Mouse (Mus musculus) neural tube, embryonic 14.5 days (tissue): Measurements from ENCODE around the gene Esyt3. TPM values are rescaled to one million over a fixed set of nuclear protein-coding genes. Genes with fewer than 3 reads are reported as not detected.

ENCODE experiments used
- ATAC-seq: fragments of 200-750 bp; cut with Nextera tagmentation; 2 replicates; pipeline ENCODE4 v1.8.0; 2017; ENCODE audit warnings: low read depth, mild to moderate bottlenecking, moderate TSS enrichment, moderate library complexity
- H3K27ac ChIP-seq: fragments of 300-500 bp; sonication (generic); 2 replicates; pipeline ENCODE4 v1.5.1; 2014; ENCODE audit warnings: low read depth, mild to moderate bottlenecking, control low read depth, low read length, moderate library complexity, mixed read lengths
- H3K27me3 ChIP-seq: fragments of 300-500 bp; sonication (generic); 2 replicates; pipeline ENCODE4 v1.6.1; 2014; ENCODE audit warnings: low read length; ENCODE audit not compliant: control insufficient read depth, insufficient read depth
- H3K36me3 ChIP-seq: fragments of 300-500 bp; sonication (generic); 2 replicates; pipeline ENCODE4 v1.6.1; 2014; ENCODE audit warnings: low read length, mixed read lengths; ENCODE audit not compliant: control insufficient read depth, insufficient read depth
- H3K4me1 ChIP-seq: fragments of 300-500 bp; sonication (generic); 2 replicates; pipeline ENCODE4 v1.6.1; 2014; ENCODE audit warnings: low read length; ENCODE audit not compliant: control insufficient read depth, insufficient read depth
- H3K4me2 ChIP-seq: fragments of 300-500 bp; sonication (generic); 2 replicates; pipeline ENCODE4 v1.6.1; 2014; ENCODE audit warnings: mild to moderate bottlenecking, low read depth, low read length, control low read depth
- H3K4me3 ChIP-seq: fragments of 300-500 bp; sonication (generic); 2 replicates; pipeline ENCODE4 v1.5.1; 2014; ENCODE audit warnings: low read depth, low read length, control low read depth, mixed read lengths
- H3K9ac ChIP-seq: fragments of 300-500 bp; sonication (generic); replicated peaks from 2 replicates; pipeline ENCODE4 v1.6.1; 2014; ENCODE audit warnings: low read depth, mild to moderate bottlenecking, control low read depth, low read length, mixed read lengths
- H3K9me3 ChIP-seq: fragments of 300-500 bp; sonication (generic); 2 replicates; pipeline ENCODE4 v1.6.1; 2016; ENCODE audit warnings: low read length; ENCODE audit not compliant: control insufficient read depth
- WGBS: fragments of 180-500 bp; shearing (Covaris S2); extraction: QIAGEN DNeasy Blood & Tissue Kit; methylation state at CpG from one replicate; pipeline ENCODE4 v1.1.7; 2014; 5-methylcytosine and 5-hydroxymethylcytosine counted together
- polyA plus RNA-seq: library from polyadenylated mRNA; unstranded; fragments of >200 nt; fragmentation: Nextera tagmentation; extraction: Ambion mirVana; gene quantifications from 2 replicates; pipeline ENCODE4 v1.2.1, GENCODE M21; 2014

The Esyt3 gene
- polyA plus RNA-seq, 1 experiment from 2014 or later: 0.46 TPM

DNA sequence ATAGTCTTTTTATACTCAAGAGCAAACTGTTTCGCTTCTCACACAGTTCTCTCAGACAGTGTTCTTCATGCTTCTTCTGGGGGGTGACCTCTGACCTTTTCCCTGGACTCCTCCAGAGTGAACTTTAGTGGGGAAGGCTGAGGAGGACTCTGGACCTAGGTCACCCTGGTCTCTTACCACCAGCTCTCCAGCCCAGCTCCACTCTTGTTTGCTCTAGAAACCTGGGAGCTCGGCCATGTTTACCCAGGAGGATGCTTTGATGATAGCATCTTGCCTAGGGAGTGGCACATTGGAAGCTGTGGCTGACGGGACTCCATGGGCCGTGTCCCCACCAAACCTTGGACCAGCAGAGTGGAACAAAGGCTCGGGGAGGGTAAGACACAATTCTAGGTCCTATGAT, 31.8 kb upstream of the Esyt3 start:
- Histone ChIP-seq H3K4me2 (no peak overlapping the region), H3K36me3 (peaks cover 24% of the 10 kb centered on the region), H3K4me1 (no peaks in the 10 kb centered on the region), H3K27me3 (no peaks in the 10 kb centered on the region), H3K4me3 (no peak overlapping the region), H3K9me3 (no peaks in the 10 kb centered on the region), H3K27ac (no peak overlapping the region), H3K9ac (no peak overlapping the region)
- no peak for ATAC-seq
- 82% methylated on average over 5 of the region's 5 CpGs for WGBS

GRCm38 (mm10) chr9:99389506-99389905, 31.1 kb upstream of the Esyt3 start:
- Histone ChIP-seq H3K27me3 (no peaks in the 10 kb centered on the region), H3K4me3 (no peak overlapping the region), H3K36me3 (peaks cover 24% of the 10 kb centered on the region), H3K4me1 (no peaks in the 10 kb centered on the region), H3K9me3 (no peaks in the 10 kb centered on the region), H3K4me2 (no peak overlapping the region), H3K27ac (no peak overlapping the region), H3K9ac (no peak overlapping the region)
- 77% methylated on average over 8 of the region's 8 CpGs for WGBS
- ATAC-seq: no peak

GRCm38 (mm10) chr9:99388856-99389255, 30.5 kb upstream of the Esyt3 start:
- no peak overlapping the region for H3K27ac ChIP-seq

GRCm38 (mm10) chr9:99388078-99388477, 29.7 kb upstream of the Esyt3 start:
- WGBS: 71% methylated on average over 5 of the region's 5 CpGs
- no peak overlapping the region for H3K9ac ChIP-seq
- H3K9me3 ChIP-seq: no peaks in the 10 kb centered on the region
- peaks cover 24% of the 10 kb centered on the region for H3K36me3 ChIP-seq
- no peak; the same call in 1 of the 2 replicates for ATAC-seq
- no peak overlapping the region for H3K4me3 ChIP-seq
- no peak overlapping the region for H3K4me2 ChIP-seq
- H3K27ac ChIP-seq: no peak overlapping the region; the same call in 1 of the 2 replicates
- H3K4me1 ChIP-seq: no peaks in the 10 kb centered on the region
- no peaks in the 10 kb centered on the region for H3K27me3 ChIP-seq

More at GRCm38 (mm10) chr9:99388856-99389255, 30.5 kb upstream of the Esyt3 start:
- Histone ChIP-seq H3K9ac (no peak overlapping the region), H3K4me2 (no peak overlapping the region), H3K27me3 (no peaks in the 10 kb centered on the region), H3K4me3 (no peak overlapping the region), H3K4me1 (no peaks in the 10 kb centered on the region), H3K9me3 (no peaks in the 10 kb centered on the region), H3K36me3 (peaks cover 24% of the 10 kb centered on the region)
- WGBS: 84% methylated on average over 9 of the region's 9 CpGs
- no peak for ATAC-seq

DNA sequence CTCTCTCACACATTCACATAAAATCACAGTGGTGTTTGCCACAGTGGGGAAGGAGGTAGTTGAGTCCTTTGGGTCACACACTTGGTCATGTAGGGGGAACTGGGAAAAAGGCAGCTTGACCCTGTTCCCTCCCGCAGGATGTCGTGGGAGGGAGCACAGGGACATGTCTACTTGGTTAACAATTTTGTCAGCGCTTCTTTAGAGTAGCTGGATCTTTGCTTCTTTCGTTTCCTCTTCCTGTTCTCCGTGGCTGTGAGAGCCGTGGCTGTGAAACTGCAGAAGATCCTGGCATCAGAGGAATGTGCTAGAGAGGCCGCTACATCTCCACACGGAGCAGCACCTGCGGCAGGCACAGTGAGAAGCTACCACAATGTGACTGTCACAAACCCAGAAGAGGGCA, 24.2 kb upstream of the Esyt3 start:
- H3K27me3 ChIP-seq: no peaks in the 10 kb centered on the region
- no peak overlapping the region for H3K4me3 ChIP-seq
- H3K4me1 ChIP-seq: no peaks in the 10 kb centered on the region
- H3K9ac ChIP-seq: no peak overlapping the region
- H3K4me2 ChIP-seq: no peak overlapping the region
- ATAC-seq: no peak
- no peaks in the 10 kb centered on the region for H3K9me3 ChIP-seq
- 86% methylated on average over 9 of the region's 9 CpGs for WGBS
- peaks cover 7% of the 10 kb centered on the region; the same call in 1 of the 2 replicates for H3K36me3 ChIP-seq
- no peak overlapping the region for H3K27ac ChIP-seq

GRCm38 (mm10) chr9:99379194-99379593, 20.8 kb upstream of the Esyt3 start:
- Histone ChIP-seq H3K4me3 (no peak overlapping the region), H3K4me1 (no peaks in the 10 kb centered on the region), H3K9me3 (no peaks in the 10 kb centered on the region), H3K9ac (no peak overlapping the region), H3K4me2 (no peak overlapping the region), H3K36me3 (no peaks in the 10 kb centered on the region), H3K27ac (no peak overlapping the region), H3K27me3 (no peaks in the 10 kb centered on the region)
- no peak for ATAC-seq
- WGBS: 80% methylated on average over 5 of the region's 5 CpGs

GRCm38 (mm10) chr9:99376591-99377418, 18.4 kb upstream of the Esyt3 start:
- H3K4me1 ChIP-seq: no peaks in the 10 kb centered on the region
- ATAC-seq: no peak
- H3K4me2 ChIP-seq: no peak overlapping the region
- H3K36me3 ChIP-seq: no peaks in the 10 kb centered on the region
- H3K9ac ChIP-seq: no peak overlapping the region
- 8% methylated on average over 14 of the region's 14 CpGs for WGBS
- no peak overlapping the region for H3K27ac ChIP-seq
- no peak overlapping the region for H3K4me3 ChIP-seq
- no peaks in the 10 kb centered on the region for H3K9me3 ChIP-seq
- no peaks in the 10 kb centered on the region for H3K27me3 ChIP-seq

DNA sequence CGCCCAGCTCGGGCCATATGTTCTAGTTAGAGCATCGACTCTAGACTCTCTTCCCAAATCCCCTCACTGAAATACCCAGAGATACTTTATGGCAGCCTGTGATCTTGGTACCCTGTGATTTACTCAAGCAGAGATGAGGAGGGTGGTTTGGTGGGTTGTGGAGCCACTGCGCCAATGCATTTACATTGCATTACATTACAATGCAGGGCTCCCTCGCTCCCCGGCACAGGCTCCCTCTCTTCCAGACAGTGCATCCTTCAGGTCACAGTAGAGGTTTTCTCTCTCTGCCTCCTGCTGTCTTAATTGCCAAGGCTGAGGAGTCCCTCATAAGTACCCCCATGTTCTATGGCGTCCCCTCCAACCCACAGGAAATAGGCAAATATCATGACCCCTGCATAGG, 10.1 kb upstream of the Esyt3 start:
- H3K36me3 ChIP-seq: no peaks in the 10 kb centered on the region
- WGBS: 53% methylated on average over 7 of the region's 7 CpGs
- H3K9ac ChIP-seq: no peak overlapping the region
- no peaks in the 10 kb centered on the region for H3K9me3 ChIP-seq
- no peaks in the 10 kb centered on the region for H3K4me1 ChIP-seq
- no peak for ATAC-seq
- H3K4me2 ChIP-seq: no peak overlapping the region
- H3K27ac ChIP-seq: no peak overlapping the region
- no peak overlapping the region for H3K4me3 ChIP-seq
- H3K27me3 ChIP-seq: no peaks in the 10 kb centered on the region

DNA sequence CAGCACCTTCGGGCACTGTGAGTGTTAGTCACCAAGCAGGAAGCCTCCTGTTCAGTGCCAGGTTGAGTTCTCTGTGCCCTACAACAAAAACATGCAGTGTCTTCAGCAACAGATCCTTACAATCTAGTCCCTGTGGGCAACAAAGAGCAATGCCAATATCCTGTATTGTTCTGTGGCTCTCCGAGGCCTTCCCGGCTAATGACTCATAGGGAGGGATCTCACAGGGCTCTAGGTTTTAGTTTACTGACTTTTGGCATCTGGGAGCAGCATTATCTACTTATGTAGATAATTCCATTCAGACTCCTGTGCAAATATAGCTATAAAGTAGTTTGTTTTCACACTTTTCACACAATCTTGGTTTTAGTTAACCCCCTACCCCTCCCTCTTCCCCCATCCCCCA, 7.5 kb upstream of the Esyt3 start:
- H3K27me3 ChIP-seq: no peaks in the 10 kb centered on the region
- no peak overlapping the region for H3K27ac ChIP-seq
- no peak overlapping the region for H3K9ac ChIP-seq
- no peak overlapping the region for H3K4me2 ChIP-seq
- ATAC-seq: no peak
- WGBS: 66% methylated on average over 3 of the region's 3 CpGs
- no peaks in the 10 kb centered on the region for H3K9me3 ChIP-seq
- no peak overlapping the region for H3K4me3 ChIP-seq
- H3K4me1 ChIP-seq: no peaks in the 10 kb centered on the region
- H3K36me3 ChIP-seq: no peaks in the 10 kb centered on the region
